Mouse (Mus musculus) kidney, adult 2 months (tissue): ENCODE results near the gene Tanc2. TPM values are rescaled to one million over a fixed set of nuclear protein-coding genes. Genes with fewer than 3 reads are reported as not detected.

Source experiments
- DNase-seq: peaks from one replicate; pipeline ENCODE4 v3.0.0; 2021
- H3K27ac ChIP-seq: fragments of 200-500 bp; 2 replicates; pipeline ENCODE4 v1.5.1; 2012; ENCODE audit warnings: low read depth, low read length, control low read depth, inconsistent platforms; ENCODE audit not compliant: insufficient read depth
- H3K27me3 ChIP-seq: fragments of 200-500 bp; replicated peaks from 2 replicates; pipeline ENCODE4 v1.6.1; 2012; ENCODE audit warnings: mild to moderate bottlenecking, moderate library complexity, low read length, inconsistent platforms; ENCODE audit not compliant: control insufficient read depth, insufficient read depth
- H3K36me3 ChIP-seq: fragments of 200-500 bp; 2 replicates; pipeline ENCODE4 v1.6.1; 2012; ENCODE audit warnings: mild to moderate bottlenecking, moderate library complexity, low read length, inconsistent platforms; ENCODE audit not compliant: control insufficient read depth, insufficient read depth
- H3K4me1 ChIP-seq: fragments of 200-500 bp; 2 replicates; pipeline ENCODE4 v1.6.1; 2011; ENCODE audit warnings: low read length; ENCODE audit not compliant: control insufficient read depth, insufficient read depth
- H3K4me3 ChIP-seq: fragments of 200-500 bp; 2 replicates; pipeline ENCODE4 v1.5.1; 2011; ENCODE audit warnings: mild to moderate bottlenecking, low read depth, low read length, control low read depth; ENCODE audit not compliant: insufficient read depth
- CTCF ChIP-seq: fragments of 200-500 bp; conservative IDR thresholded peaks from 2 replicates; pipeline ENCODE4 v1.5.1; 2011; ENCODE audit warnings: low read depth, mild to moderate bottlenecking, control low read depth, low read length, moderate library complexity, mixed read lengths; ENCODE audit not compliant: insufficient read depth, insufficient read length
- POLR2A ChIP-seq: fragments of 200-500 bp; IDR thresholded peaks from one replicate; pipeline ENCODE4 v1.6.1; 2011; ENCODE audit warnings: low read depth, low read length, control low read depth
- WGBS: fragments of 180-500 bp; shearing (Covaris S2); methylation state at CpG from one replicate; pipeline ENCODE4 v1.1.7; 2018; 5-methylcytosine and 5-hydroxymethylcytosine counted together
- polyA plus RNA-seq: library from polyadenylated mRNA; depleted of rRNA; stranded (reverse); fragments of >200 nt; gene quantifications from 2 replicates; pipeline ENCODE4 v1.2.3, GENCODE M21; 2012

Tanc2 gene
- polyA plus RNA-seq, 1 experiment: 19.0 TPM

GRCm38 (mm10) chr11:105574241-105574640 is 15.5 kb upstream of the Tanc2 start:
- H3K4me1 ChIP-seq: peaks cover 15% of the 10 kb centered on the region
- peak; percentile 95 for DNase-seq
- H3K36me3 ChIP-seq: no peaks in the 10 kb centered on the region
- no peaks in the 10 kb centered on the region for H3K27me3 ChIP-seq
- WGBS: 6% methylated on average over 7 of the region's 7 CpGs
- H3K4me3 ChIP-seq: no peak overlapping the region
- peak overlapping the region; percentile 80 for H3K27ac ChIP-seq
- no peak for TF ChIP-seq CTCF
- no peak for TF ChIP-seq POLR2A

- Histone ChIP-seq H3K4me3 (no peak overlapping the region), H3K4me1 (peaks cover 12% of the 10 kb centered on the region), H3K36me3 (no peaks in the 10 kb centered on the region), H3K27ac (no peak overlapping the region), H3K27me3 (no peaks in the 10 kb centered on the region)
- TF ChIP-seq POLR2A: no peak
- TF ChIP-seq CTCF: no peak
- DNase-seq: no peak
Observed at GRCm38 (mm10) chr11:105577211-105577610, 12.6 kb upstream of the Tanc2 start.

- no peak overlapping the region for H3K4me3 ChIP-seq
- no peaks in the 10 kb centered on the region for H3K36me3 ChIP-seq
- 61% methylated on average over 3 of the region's 3 CpGs for WGBS
- TF ChIP-seq CTCF: no peak
- TF ChIP-seq POLR2A: no peak
- H3K4me1 ChIP-seq: no peaks in the 10 kb centered on the region; the same call in 1 of the 2 replicates
- H3K27ac ChIP-seq: no peak overlapping the region
- DNase-seq: peak; percentile 59
- H3K27me3 ChIP-seq: no peaks in the 10 kb centered on the region
Observed at GRCm38 (mm10) chr11:105582020-105582419, 7.8 kb upstream of the Tanc2 start.

- WGBS: 4% methylated on average over 70 of the region's 70 CpGs
- peak overlapping the region; percentile 71 for H3K27ac ChIP-seq
- TF ChIP-seq CTCF: no peak
- no peak for TF ChIP-seq POLR2A
- H3K36me3 ChIP-seq: no peaks in the 10 kb centered on the region
- H3K27me3 ChIP-seq: no peaks in the 10 kb centered on the region
- peak; percentile 93 for DNase-seq
- peak overlapping the region; percentile 96 for H3K4me3 ChIP-seq
- peaks cover 2% of the 10 kb centered on the region; the same call in 1 of the 2 replicates for H3K4me1 ChIP-seq
Observed at GRCm38 (mm10) chr11:105589231-105589876, 432 bp upstream of the Tanc2 start.

GRCm38 (mm10) chr11:105591905-105592304 is 2.1 kb downstream of the Tanc2 start:
- no peaks in the 10 kb centered on the region for H3K27me3 ChIP-seq
- no peak overlapping the region for H3K4me3 ChIP-seq
- no peak overlapping the region for H3K27ac ChIP-seq
- peak; percentile 53 for TF ChIP-seq CTCF
- TF ChIP-seq POLR2A: no peak
- no peaks in the 10 kb centered on the region for H3K36me3 ChIP-seq
- H3K4me1 ChIP-seq: peaks cover 8% of the 10 kb centered on the region; the same call in 1 of the 2 replicates
- DNase-seq: peak; percentile 82
- WGBS: 27% methylated on average over 1 of the region's 1 CpGs

- Histone ChIP-seq H3K4me1 (peaks cover 9% of the 10 kb centered on the region), H3K27me3 (no peaks in the 10 kb centered on the region), H3K27ac (no peak overlapping the region), H3K36me3 (no peaks in the 10 kb centered on the region), H3K4me3 (no peak overlapping the region)
- no peak for TF ChIP-seq POLR2A
- TF ChIP-seq CTCF: no peak
- DNase-seq: no peak
Observed at GRCm38 (mm10) chr11:105602177-105602576, 12.4 kb downstream of the Tanc2 start.

- WGBS: 52% methylated on average over 1 of the region's 1 CpGs
- no peaks in the 10 kb centered on the region for H3K27me3 ChIP-seq
- peaks cover 19% of the 10 kb centered on the region; the same call in 1 of the 2 replicates for H3K4me1 ChIP-seq
- no peak overlapping the region for H3K4me3 ChIP-seq
- TF ChIP-seq CTCF: no peak
- no peak for TF ChIP-seq POLR2A
- DNase-seq: peak; percentile 58
- H3K27ac ChIP-seq: 0 out of 2 replicates have a peak overlapping the region, but pooled peaks have one; percentile 31
- H3K36me3 ChIP-seq: no peaks in the 10 kb centered on the region
Observed at GRCm38 (mm10) chr11:105626201-105626600, 36.4 kb downstream of the Tanc2 start.

GRCm38 (mm10) chr11:105643995-105644394 is 54.2 kb downstream of the Tanc2 start:
- Histone ChIP-seq H3K4me1 (peaks cover 6% of the 10 kb centered on the region; the same call in 1 of the 2 replicates), H3K4me3 (no peak overlapping the region), H3K27ac (no peak overlapping the region), H3K36me3 (no peaks in the 10 kb centered on the region), H3K27me3 (no peaks in the 10 kb centered on the region)
- TF ChIP-seq POLR2A (no peak), CTCF (peak; percentile 21; the same call in 1 of the 2 replicates)
- peak; percentile 46 for DNase-seq
